Mouse (Mus musculus) brain, embryonic 14.5 days (tissue): ENCODE measurements around the gene Tmem94. TPM values are rescaled to one million over a fixed set of nuclear protein-coding genes. Genes with fewer than 3 reads are reported as not detected.

Experiments
- DNase-seq: peaks from one replicate; pipeline ENCODE4 v3.0.0-alpha.2; 2011; ENCODE audit warnings: low read depth
- CTCF ChIP-seq: fragments of 200-500 bp; IDR thresholded peaks from 2 replicates; pipeline ENCODE4 v1.5.1; 2012; ENCODE audit warnings: inconsistent platforms, mild to moderate bottlenecking, moderate library complexity, borderline replicate concordance; ENCODE audit not compliant: insufficient read depth, insufficient read length; ENCODE audit errors: extremely low read depth
- POLR2A ChIP-seq: fragments of 200-500 bp; IDR thresholded peaks from 2 replicates; pipeline ENCODE4 v1.6.1; 2012; ENCODE audit warnings: mild to moderate bottlenecking, inconsistent platforms, borderline replicate concordance; ENCODE audit not compliant: poor library complexity, insufficient read depth, insufficient read length, severe bottlenecking; ENCODE audit errors: extremely low read depth
- polyA plus RNA-seq: library from polyadenylated mRNA; depleted of rRNA; stranded (reverse); fragments of >200 nt; gene quantifications from 2 replicates; pipeline ENCODE4 v1.2.3, GENCODE M21; 2012

Gene Tmem94
- polyA plus RNA-seq, 1 experiment = 61.9 TPM

DNA sequence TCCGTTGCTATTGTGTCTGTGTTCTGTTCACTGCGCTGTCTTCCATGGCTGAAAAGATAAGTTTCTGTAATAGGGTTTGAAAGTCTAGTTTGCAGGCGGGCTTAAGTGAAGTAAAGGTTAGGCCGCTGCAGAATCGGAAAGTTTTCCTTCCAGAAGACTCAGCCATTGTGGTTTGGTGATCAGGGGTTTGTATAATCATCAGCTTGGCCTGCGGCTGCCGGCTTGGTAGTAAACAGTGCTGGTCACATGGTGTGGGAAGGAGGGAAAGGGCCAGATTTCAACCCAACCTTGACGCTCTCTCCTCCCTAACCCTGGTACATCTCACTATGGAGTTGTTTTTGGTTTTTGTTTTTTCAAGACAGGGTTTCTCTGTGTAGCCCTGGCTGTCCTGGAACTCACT lies 1.7 kb downstream of the Tmem94 start:
- TF ChIP-seq CTCF (no peak), POLR2A (no peak)
- no peak for DNase-seq

DNA sequence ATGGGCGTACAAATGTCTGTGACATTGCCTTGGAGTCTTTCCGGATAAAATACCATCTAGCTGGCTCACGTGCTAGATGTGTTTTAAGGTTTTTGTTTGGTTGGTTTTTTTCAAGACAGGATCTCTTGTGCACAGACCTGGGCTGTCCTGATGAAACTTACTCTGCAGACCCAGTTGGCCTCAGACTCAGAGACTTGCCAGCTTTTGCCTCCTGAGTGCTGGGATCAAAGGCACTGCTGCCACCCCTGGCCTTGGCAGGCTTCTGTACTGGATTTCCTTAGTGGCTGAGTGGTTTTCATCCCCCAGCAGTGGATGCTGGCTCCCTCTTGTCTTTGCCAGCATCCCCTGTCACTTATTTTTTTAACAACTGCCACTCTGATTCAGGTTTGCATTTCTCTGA lies 3.7 kb downstream of the Tmem94 start:
- DNase-seq = peak; percentile 31
- TF ChIP-seq CTCF (no peak), POLR2A (no peak)

DNA sequence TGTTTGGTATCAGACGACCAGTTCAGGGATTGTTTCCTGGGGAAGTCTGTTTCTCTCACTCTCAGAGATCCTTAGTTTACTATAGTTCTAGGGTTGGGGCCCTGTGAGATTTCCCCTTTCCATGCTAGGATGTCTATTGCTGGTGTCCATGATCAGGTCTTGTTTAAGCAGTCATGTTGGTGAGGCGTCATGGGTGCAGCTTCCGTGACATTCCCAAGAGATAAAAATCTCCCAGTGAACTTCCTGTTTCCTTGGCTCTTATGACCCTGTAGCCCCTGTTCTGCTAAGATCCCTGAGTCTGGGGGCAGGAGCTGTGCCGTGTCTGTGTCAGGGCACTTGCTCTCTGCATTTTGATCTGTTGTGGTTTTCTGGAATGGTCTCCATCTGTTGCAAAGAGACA lies 9.4 kb downstream of the Tmem94 start:
- no peak for DNase-seq
- no peak for TF ChIP-seq CTCF

DNA sequence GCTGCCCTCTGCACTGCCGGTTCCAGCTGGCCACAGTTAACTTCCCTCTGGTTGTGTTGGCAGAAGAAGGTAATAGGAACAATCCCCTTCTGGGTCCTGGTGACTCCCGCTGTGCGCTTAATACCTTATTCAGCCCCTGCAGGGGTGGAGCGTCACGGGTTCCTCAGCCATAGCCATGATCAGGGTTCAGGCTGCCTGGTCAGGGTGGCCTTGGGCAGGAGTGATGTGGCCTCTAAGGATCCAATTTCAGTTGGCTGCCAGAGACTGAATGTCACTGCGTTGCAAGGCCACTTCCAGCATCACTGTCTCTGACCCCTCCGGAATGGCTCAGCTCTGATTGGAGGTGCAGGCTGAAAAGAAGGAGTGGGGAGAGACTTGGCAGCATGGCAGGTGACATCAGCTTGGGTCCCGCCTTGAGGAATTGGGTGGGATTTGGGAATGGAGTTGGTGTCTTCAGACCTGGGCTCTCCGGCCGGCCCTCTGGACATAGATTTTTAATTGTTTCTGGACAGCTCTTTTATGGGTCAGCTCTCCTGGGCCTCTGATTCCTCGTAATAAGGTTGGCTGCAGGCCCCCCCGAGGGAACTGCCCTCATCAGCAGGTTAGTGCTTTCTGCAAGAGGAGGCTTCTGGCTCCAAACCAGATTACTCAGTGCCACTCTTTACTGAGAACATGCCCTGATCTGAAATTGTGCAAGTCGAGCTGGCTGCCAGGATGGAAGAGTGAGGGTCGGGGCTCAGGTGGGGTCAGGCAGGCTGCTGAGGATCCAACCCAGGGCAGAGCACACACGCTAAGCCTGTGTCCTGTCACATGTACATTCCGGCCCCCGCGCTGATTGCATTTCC lies 10.8 kb downstream of the Tmem94 start:
- TF ChIP-seq POLR2A (no peak), CTCF (no peak)
- peak; percentile 40 for DNase-seq

DNA sequence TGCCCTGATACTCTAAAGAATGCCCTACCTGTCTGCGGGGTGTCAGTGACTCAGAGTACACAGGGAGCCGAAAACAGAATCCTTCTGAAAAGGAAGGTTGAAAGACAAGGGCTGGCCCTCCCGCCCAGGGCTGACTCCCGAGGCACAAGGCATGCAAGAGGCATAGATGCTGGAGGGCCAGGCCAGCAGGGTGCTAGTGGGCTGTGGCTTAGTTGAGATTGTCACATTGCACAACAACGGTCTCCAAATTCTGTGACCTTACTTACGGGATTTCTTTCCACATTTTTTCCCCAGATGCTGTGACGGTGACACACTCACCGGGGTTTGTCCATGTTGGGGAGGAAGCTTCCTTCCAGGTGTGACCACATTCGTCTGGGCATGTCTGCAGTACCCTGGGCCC lies 11.7 kb downstream of the Tmem94 start:
- TF ChIP-seq POLR2A (no peak), CTCF (no peak)
- DNase-seq = no peak

DNA sequence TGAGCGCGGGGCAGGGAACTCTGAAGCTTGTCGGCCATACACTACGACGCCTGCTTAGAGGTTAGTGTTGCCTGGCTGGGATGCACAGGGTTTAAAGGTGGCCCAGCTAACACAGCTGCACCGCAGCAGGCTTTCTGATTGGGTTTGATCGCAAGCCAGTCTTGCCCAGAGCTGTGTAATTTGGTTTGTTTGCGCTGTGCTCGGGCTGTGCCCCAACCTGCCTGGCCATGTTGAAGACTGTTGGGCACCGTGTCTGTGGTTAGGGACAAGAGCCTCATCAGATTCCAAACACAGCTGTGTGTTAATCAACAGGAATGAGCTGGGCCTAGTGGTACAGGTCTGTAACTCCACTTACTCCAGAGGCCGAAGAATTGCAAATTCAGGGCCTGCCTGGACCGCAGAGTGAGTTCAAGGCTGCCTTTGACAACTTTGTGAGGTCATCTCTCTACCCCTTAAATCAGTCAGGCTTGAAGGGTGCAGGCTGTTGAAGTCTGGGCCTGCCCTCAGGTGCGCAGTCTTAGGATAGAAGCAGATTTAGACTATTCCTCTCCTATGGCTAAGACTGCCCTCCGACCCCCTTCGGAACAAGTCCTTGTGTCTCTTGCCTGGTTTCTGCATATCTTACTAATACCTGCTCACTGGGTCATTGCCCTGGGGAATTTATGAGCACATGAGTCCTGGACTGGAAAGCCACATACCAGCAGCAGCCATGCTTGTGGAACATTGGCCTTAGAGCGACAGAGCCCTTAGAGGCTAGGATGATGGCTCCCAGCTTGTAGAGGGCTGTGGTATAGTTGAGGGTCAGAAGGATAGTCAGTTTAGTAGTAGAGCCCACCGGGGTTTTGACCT lies 12.5 kb downstream of the Tmem94 start:
- peak; percentile 19 for DNase-seq
- TF ChIP-seq POLR2A = no peak
- TF ChIP-seq CTCF = no peak

DNA sequence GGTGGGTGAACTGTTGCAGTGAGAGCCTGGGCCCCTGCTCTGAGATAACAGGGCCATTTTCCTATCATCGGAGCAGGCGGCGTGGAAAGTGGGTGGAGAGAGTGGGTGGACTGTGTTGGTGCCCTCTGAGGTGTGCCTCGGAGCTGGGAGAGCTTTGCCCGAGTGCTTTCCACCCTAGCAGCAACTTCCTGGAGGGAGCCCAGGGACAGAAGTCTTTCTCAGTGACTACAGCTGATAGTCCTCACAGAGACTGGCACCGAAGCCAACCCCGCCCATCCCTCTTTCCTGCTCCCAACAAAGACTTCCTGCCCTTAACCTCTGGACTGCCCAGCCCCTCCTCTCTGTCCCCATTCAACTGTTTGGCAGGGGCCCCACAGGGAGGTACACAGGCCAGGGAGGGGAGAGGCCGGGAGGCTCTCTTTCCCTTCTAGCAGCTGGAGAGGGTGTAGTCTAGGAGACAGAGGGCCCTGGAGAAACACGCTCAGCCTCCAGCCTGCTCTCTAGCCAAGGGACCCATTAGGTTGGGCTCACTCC lies 13.9 kb downstream of the Tmem94 start:
- DNase-seq = peak; percentile 85
- TF ChIP-seq CTCF (no peak), POLR2A (no peak)

DNA sequence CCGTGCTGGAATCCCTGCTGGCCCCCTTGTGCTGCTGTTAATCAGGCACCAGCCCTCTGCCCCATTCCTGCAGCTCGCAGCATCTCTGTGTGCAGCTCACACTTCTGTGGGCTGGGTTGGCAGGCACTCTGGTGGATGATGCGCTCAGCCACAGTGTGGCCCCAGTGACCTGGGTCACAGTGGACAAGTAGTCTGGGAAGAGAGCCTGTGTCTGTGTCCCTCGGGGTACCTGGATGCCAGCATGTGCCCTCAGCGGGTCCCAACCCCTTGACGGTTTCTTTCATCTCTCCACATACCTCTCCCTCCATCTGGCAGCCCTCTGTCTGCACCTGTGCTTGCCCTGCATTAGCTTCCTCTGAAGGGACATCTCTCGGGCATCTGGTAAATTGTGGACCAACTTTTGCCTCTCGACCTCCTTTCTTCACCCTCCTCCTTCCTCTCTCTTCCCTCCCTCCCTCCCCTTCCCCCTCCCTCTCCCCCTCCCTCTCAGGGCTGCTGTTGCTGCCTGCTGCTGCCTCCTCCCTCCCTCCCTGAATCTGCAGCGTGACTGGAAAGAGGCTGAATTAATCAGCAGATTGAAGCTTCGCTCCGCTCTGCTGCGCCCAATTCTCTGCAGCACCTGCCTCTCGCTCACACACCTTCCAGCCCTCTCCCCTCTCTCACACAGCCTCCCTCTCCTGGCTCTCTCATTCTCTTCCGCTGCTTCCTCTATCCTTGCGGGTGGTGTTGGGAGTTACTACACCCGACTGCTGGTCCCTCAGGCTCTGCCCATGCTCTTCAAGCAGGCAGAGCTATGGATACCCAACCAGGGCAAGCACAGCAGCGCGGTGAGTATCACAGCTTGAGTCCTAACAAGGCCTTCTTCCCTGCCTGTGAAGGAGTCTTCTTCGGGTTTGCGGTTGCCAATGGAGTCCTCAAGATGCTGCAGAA lies 15.2 kb downstream of the Tmem94 start:
- DNase-seq = peak; percentile 93
- TF ChIP-seq POLR2A = no peak
- no peak for TF ChIP-seq CTCF

DNA sequence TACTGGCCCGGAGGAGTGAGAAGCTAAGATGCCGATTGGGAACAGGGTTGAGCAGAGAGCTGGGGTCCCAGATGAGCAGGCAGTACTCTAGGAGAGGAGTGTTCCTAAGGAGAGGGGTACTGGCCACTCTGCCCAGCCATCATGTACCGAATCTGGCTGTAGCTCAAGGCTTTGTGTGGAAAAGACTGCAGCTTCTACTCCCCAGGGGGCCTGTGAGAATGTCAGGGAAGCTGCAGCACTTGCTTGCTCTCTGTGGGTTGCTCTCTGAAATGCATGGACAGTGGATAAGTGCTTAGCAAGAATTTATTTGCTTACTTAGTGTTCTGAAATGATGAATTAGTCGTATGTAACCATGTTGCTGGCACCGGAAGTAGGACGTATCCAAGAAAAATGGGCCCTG lies 21.2 kb downstream of the Tmem94 start:
- no peak for DNase-seq
- TF ChIP-seq CTCF (no peak), POLR2A (no peak)

DNA sequence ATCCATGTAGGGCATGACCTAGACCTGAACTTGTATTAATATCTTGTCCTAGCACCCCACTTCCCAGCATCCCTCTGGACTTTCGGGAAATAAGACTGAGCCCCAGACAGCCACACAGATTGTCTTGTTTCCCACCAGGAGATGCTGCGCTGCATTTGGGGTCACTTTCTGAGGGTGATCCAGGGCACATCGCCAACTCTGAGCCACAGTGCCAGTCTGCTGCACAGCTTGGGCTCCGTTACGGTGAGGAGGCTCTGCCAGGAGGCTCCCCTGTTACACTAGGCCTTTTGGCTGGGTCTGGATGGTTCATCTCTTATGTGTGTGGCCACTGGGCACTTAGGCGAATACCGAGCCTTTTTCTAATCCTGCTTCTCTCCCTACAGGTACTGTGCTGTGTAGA lies 24.6 kb downstream of the Tmem94 start:
- TF ChIP-seq POLR2A (no peak), CTCF (no peak)
- no peak for DNase-seq
